Mouse (Mus musculus) neural tube, embryonic 13.5 days (tissue): ENCODE measurements around the gene Rnf141. TPM values are rescaled to one million over a fixed set of nuclear protein-coding genes. Genes with fewer than 3 reads are reported as not detected.

Source experiments
- ATAC-seq: fragments of 200-750 bp; cut with Nextera tagmentation; 2 replicates; pipeline ENCODE4 v1.8.0; 2017; ENCODE audit warnings: low read depth, mild to moderate bottlenecking, moderate TSS enrichment, moderate library complexity
- H3K27ac ChIP-seq: fragments of 300-500 bp; sonication (generic); replicated peaks from 2 replicates; pipeline ENCODE4 v1.5.1; 2015; ENCODE audit warnings: moderate library complexity, mild to moderate bottlenecking, inconsistent platforms
- H3K27me3 ChIP-seq: fragments of 300-500 bp; sonication (generic); 2 replicates; pipeline ENCODE4 v1.6.1; 2015; ENCODE audit warnings: mild to moderate bottlenecking, inconsistent platforms
- H3K36me3 ChIP-seq: fragments of 300-500 bp; sonication (generic); 2 replicates; pipeline ENCODE4 v1.6.1; 2015; ENCODE audit warnings: mild to moderate bottlenecking, inconsistent platforms
- H3K4me1 ChIP-seq: fragments of 300-500 bp; sonication (generic); replicated peaks from 2 replicates; pipeline ENCODE4 v1.6.1; 2015; ENCODE audit warnings: inconsistent platforms
- H3K4me2 ChIP-seq: fragments of 300-500 bp; sonication (generic); 2 replicates; pipeline ENCODE4 v1.6.1; 2015; ENCODE audit warnings: inconsistent platforms, mild to moderate bottlenecking, moderate library complexity
- H3K4me3 ChIP-seq: fragments of 300-500 bp; sonication (generic); 2 replicates; pipeline ENCODE4 v1.5.1; 2015; ENCODE audit warnings: mild to moderate bottlenecking, inconsistent platforms
- H3K9ac ChIP-seq: fragments of 300-500 bp; sonication (generic); 2 replicates; pipeline ENCODE4 v1.6.1; 2015; ENCODE audit warnings: moderate library complexity, mild to moderate bottlenecking, inconsistent platforms
- H3K9me3 ChIP-seq: fragments of 300-500 bp; sonication (generic); 2 replicates; pipeline ENCODE4 v1.6.1; 2016; ENCODE audit warnings: inconsistent platforms
- WGBS: fragments of 180-500 bp; shearing (Covaris S2); methylation state at CpG from one replicate; pipeline ENCODE4 v1.1.7; 2015; 5-methylcytosine and 5-hydroxymethylcytosine counted together
- polyA plus RNA-seq: library from polyadenylated mRNA; unstranded; fragments of >200 nt; fragmentation: Nextera tagmentation; extraction: Ambion mirVana; gene quantifications from 2 replicates; pipeline ENCODE4 v1.2.1, GENCODE M21; 2015

Rnf141 gene
- polyA plus RNA-seq, result 30.0 and 32.2 TPM in 2 replicates

- H3K36me3 ChIP-seq, result no peaks in the 10 kb centered on the region
- H3K9ac ChIP-seq, result peak within 1 kb of the TSS; percentile 89
- H3K4me1 ChIP-seq, result peaks cover 6% of the 10 kb centered on the region
- peak within 1 kb of the TSS; percentile 71 for H3K4me2 ChIP-seq
- H3K27me3 ChIP-seq, result no peaks in the 10 kb centered on the region
- peak; percentile 96 for ATAC-seq
- H3K27ac ChIP-seq, result peak within 1 kb of the TSS; percentile 83
- under 1% methylated on average over 42 of the region's 42 CpGs for WGBS
- H3K9me3 ChIP-seq, result no peaks in the 10 kb centered on the region
- peak within 1 kb of the TSS; percentile 61 for H3K4me3 ChIP-seq
These were observed at the start of gene Rnf141 for GRCm38 (mm10) chr7:110843916-110844874. TSS of gene Rnf141 (minus strand) at chr7:110844457.

GRCm38 (mm10) chr7:110891501-110891986, 47.3 kb upstream of the Rnf141 start:
- no peak overlapping the region for H3K4me2 ChIP-seq
- H3K4me3 ChIP-seq, result no peak overlapping the region
- WGBS, result 81% methylated on average over 9 of the region's 9 CpGs
- no peak for ATAC-seq
- H3K27me3 ChIP-seq, result no peaks in the 10 kb centered on the region
- H3K9ac ChIP-seq, result no peak overlapping the region
- no peak overlapping the region for H3K27ac ChIP-seq
- no peaks in the 10 kb centered on the region for H3K9me3 ChIP-seq
- no peaks in the 10 kb centered on the region for H3K4me1 ChIP-seq
- no peaks in the 10 kb centered on the region for H3K36me3 ChIP-seq

- no peak overlapping the region for H3K9ac ChIP-seq
- no peaks in the 10 kb centered on the region for H3K27me3 ChIP-seq
- H3K27ac ChIP-seq, result no peak overlapping the region
- H3K4me3 ChIP-seq, result no peak overlapping the region
- 84% methylated on average over 2 of the region's 2 CpGs for WGBS
- no peak for ATAC-seq
- no peaks in the 10 kb centered on the region for H3K9me3 ChIP-seq
- H3K4me2 ChIP-seq, result no peak overlapping the region
- no peaks in the 10 kb centered on the region; the same call in 1 of the 2 replicates for H3K4me1 ChIP-seq
- no peaks in the 10 kb centered on the region for H3K36me3 ChIP-seq
These were observed 37.6 kb upstream of the Rnf141 start for GRCm38 (mm10) chr7:110881746-110882333.

DNA sequence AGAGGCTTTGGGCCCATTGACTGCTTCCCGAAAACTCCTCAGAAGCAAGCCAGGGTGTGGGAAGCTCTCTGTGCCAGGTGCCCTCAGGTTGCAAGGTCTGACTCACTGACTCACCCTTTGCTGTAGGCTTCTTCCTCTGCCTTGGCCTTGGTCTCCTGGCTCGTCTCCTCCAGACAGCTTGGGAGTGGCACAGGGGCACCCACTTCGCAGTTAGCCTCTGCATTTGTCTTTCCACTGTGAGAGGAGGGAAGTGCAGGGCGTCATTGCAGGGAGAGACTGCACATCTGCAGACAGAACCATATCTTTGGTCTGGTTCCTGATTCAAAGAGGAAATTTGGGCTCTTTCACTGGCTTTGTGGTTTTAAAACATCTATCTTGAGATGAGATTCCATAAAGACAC, 33.8 kb upstream of the Rnf141 start:
- Histone ChIP-seq H3K9me3 (no peaks in the 10 kb centered on the region), H3K4me3 (no peak overlapping the region), H3K27ac (no peak overlapping the region), H3K9ac (no peak overlapping the region), H3K36me3 (no peaks in the 10 kb centered on the region), H3K4me1 (no peaks in the 10 kb centered on the region; the same call in 1 of the 2 replicates), H3K27me3 (no peaks in the 10 kb centered on the region), H3K4me2 (no peak overlapping the region)
- 89% methylated on average over 4 of the region's 4 CpGs for WGBS
- ATAC-seq, result no peak

GRCm38 (mm10) chr7:110876965-110877364, 32.7 kb upstream of the Rnf141 start:
- no peaks in the 10 kb centered on the region for H3K36me3 ChIP-seq
- H3K9ac ChIP-seq, result no peak overlapping the region
- no peak for ATAC-seq
- H3K4me1 ChIP-seq, result no peaks in the 10 kb centered on the region; the same call in 1 of the 2 replicates
- H3K9me3 ChIP-seq, result no peaks in the 10 kb centered on the region
- no peaks in the 10 kb centered on the region for H3K27me3 ChIP-seq
- WGBS, result 87% methylated on average over 4 of the region's 4 CpGs
- H3K4me2 ChIP-seq, result no peak overlapping the region
- no peak overlapping the region for H3K4me3 ChIP-seq
- H3K27ac ChIP-seq, result no peak overlapping the region

- Histone ChIP-seq H3K4me2 (no peak overlapping the region), H3K36me3 (no peaks in the 10 kb centered on the region), H3K9me3 (0 out of 2 replicates have a peak, but pooled peaks cover 6% of the 10 kb centered on the region), H3K9ac (no peak overlapping the region), H3K27me3 (no peaks in the 10 kb centered on the region), H3K27ac (no peak overlapping the region), H3K4me3 (no peak overlapping the region), H3K4me1 (peaks cover 7% of the 10 kb centered on the region)
- 71% methylated on average over 5 of the region's 5 CpGs for WGBS
- ATAC-seq, result no peak
These were observed 24.6 kb upstream of the Rnf141 start for GRCm38 (mm10) chr7:110868807-110869206.

DNA sequence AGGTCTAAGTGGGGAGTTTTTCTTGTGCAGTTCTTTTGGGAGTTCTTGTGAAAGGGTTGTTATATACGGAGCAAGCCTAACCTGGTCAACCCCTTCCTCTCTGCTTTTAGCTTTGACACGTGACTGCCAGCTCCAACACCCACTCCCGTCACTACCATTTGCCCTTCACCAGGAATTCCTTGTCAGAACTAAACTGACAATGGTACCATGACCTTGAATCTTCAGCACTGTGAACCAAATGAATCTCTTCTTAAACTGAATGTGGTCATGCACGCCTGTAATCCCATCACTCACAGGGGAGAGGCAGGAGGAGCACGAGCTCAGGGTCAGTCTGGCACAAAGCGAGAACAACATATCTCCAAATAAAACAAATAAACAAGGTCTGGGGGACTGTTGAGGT, 22.9 kb upstream of the Rnf141 start:
- H3K27me3 ChIP-seq, result no peaks in the 10 kb centered on the region
- WGBS, result 93% methylated on average over 6 of the region's 6 CpGs
- no peak overlapping the region for H3K4me3 ChIP-seq
- H3K36me3 ChIP-seq, result no peaks in the 10 kb centered on the region
- no peak overlapping the region for H3K27ac ChIP-seq
- H3K9ac ChIP-seq, result no peak overlapping the region
- ATAC-seq, result no peak
- peaks cover 13% of the 10 kb centered on the region for H3K4me1 ChIP-seq
- no peak overlapping the region for H3K4me2 ChIP-seq
- 0 out of 2 replicates have a peak, but pooled peaks cover 6% of the 10 kb centered on the region for H3K9me3 ChIP-seq

DNA sequence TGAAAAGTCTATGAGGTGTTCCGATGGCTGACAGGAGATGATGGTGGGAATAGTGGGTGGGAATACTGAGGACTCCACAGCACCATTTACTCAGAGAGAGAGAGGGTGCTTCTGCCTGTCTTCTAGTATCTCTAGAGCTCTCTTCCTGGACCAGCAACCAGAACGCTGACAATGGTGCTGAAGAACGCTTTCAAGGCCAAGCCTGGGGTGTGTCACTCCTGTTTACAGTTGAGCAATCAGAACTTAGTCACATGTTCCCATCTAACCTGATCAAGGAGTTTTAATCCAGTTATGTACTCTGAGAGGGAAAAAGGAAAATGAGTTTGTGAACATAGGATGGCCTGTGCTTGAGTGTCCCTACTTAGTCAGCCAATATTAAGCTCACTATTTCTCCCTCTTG, 21.8 kb upstream of the Rnf141 start:
- ATAC-seq, result no peak
- WGBS, result 97% methylated on average over 3 of the region's 3 CpGs
- no peak overlapping the region for H3K4me2 ChIP-seq
- no peak overlapping the region for H3K4me3 ChIP-seq
- H3K36me3 ChIP-seq, result no peaks in the 10 kb centered on the region
- no peak overlapping the region for H3K27ac ChIP-seq
- 0 out of 2 replicates have a peak, but pooled peaks cover 6% of the 10 kb centered on the region for H3K9me3 ChIP-seq
- peaks cover 13% of the 10 kb centered on the region for H3K4me1 ChIP-seq
- no peak overlapping the region for H3K9ac ChIP-seq
- no peaks in the 10 kb centered on the region for H3K27me3 ChIP-seq

DNA sequence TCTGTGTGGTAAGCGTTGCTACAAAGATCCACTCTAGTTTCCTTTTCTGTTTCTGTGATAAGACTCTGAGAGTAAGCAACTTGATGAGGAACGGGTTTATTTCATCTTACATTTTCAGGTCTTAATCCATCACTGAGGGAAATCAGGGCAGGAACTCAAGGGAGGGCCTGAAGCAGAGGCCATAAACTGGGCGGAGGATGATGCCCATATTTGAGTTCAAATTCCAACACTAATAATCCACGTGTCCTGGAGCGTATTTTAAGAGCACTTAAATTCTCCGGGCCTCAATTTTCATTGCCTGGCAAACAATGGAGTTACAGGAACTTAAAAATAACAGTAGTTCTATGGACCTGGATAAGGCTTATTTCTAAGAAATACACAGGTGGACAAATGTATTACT, 21.3 kb upstream of the Rnf141 start:
- ATAC-seq, result no peak
- 84% methylated on average over 6 of the region's 6 CpGs for WGBS

DNA sequence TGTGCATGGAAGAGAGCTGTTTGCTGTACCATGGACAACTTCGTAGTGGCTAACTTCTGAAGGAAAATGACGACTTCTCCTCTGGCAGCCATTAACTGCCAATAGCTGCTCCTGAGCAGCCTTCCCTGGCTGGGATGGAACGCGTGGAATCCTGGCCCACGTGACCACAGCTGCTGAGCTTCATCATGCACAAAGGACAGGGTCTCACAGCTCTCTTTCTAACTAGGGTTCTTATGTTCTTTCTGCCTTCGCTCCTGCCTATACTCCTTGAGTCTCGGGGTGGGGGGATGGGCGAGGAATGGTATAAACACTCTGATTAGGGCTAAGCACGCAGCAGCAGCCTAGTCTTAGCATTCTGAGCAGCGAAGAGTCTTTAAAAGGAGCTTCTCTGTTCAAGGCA, 20.8 kb upstream of the Rnf141 start:
- no peaks in the 10 kb centered on the region for H3K27me3 ChIP-seq
- no peaks in the 10 kb centered on the region for H3K36me3 ChIP-seq
- H3K4me1 ChIP-seq, result peaks cover 13% of the 10 kb centered on the region
- H3K9ac ChIP-seq, result no peak overlapping the region
- no peak overlapping the region for H3K4me2 ChIP-seq
- ATAC-seq, result 0 out of 2 replicates have a peak, but pooled peaks have one; percentile 36
- no peak overlapping the region for H3K27ac ChIP-seq
- H3K4me3 ChIP-seq, result no peak overlapping the region
- 0 out of 2 replicates have a peak, but pooled peaks cover 6% of the 10 kb centered on the region for H3K9me3 ChIP-seq
- 51% methylated on average over 10 of the region's 10 CpGs for WGBS

More for the DNA sequence above, 21.3 kb upstream of the Rnf141 start:
- Histone ChIP-seq H3K27me3 (no peaks in the 10 kb centered on the region), H3K9ac (no peak overlapping the region), H3K4me2 (no peak overlapping the region), H3K27ac (no peak overlapping the region), H3K4me1 (peaks cover 13% of the 10 kb centered on the region), H3K4me3 (no peak overlapping the region), H3K9me3 (0 out of 2 replicates have a peak, but pooled peaks cover 6% of the 10 kb centered on the region), H3K36me3 (no peaks in the 10 kb centered on the region)

DNA sequence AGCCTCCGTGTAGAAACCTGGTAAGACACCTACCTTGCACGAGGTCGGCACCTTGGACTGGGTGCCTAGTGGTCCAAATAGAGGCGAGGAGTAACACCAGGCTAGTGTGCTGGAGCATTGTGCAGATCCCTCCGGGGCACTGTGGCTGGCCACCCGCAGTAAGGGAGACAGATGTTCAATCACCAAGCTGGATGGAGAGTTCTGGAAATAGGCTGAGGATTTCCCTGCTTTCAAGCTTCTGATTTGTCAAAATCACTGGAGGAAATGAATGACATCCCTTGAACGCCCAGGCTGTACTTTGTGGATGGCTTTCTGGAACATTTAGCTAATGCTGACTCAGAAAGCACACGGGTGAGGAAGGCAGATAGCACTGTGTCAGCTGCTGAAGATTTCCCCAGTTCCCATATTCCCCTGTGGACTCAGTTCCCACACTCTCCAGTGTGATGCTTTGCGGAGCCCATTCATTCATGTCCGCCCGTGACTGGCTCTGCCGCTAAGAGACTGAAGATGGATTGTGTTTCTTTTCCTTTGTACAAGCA, 18.6 kb upstream of the Rnf141 start, which contains the start of gene Lyve1:
Lyve1 (minus strand) TSS at position 489 of the 539 bp plus-strand sequence.
- no peak for ATAC-seq
- Histone ChIP-seq H3K9me3 (0 out of 2 replicates have a peak, but pooled peaks cover 6% of the 10 kb centered on the region), H3K4me2 (no peak within 1 kb of the TSS), H3K27me3 (no peaks in the 10 kb centered on the region), H3K27ac (no peak within 1 kb of the TSS), H3K4me3 (no peak within 1 kb of the TSS), H3K4me1 (peaks cover 13% of the 10 kb centered on the region), H3K9ac (no peak within 1 kb of the TSS), H3K36me3 (no peaks in the 10 kb centered on the region)
- WGBS, result 59% methylated on average over 12 of the region's 12 CpGs

DNA sequence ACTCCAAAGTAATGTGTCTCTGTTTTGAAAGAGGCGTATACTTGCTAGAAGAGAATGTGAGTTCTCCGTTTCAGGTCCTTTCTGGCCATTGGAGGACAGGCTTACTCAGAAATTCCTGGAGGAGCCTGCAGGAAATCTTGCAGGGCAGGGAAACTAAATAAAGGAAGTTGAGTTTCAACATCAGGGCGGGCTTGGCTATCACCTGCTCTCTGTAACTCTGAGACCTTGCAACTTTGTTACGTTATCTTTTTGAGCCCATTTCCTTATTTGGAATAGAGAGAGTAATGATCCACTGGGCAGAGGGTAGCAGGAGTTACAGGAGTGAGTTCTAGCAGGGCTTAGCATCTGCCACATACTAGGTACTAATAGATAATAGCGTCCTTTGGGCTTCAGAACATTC, 15.9 kb upstream of the Rnf141 start:
- H3K4me2 ChIP-seq, result no peak overlapping the region
- no peaks in the 10 kb centered on the region for H3K9me3 ChIP-seq
- H3K27ac ChIP-seq, result no peak overlapping the region
- no peaks in the 10 kb centered on the region for H3K36me3 ChIP-seq
- H3K4me3 ChIP-seq, result no peak overlapping the region
- H3K9ac ChIP-seq, result no peak overlapping the region
- ATAC-seq, result no peak
- no peaks in the 10 kb centered on the region for H3K27me3 ChIP-seq
- H3K4me1 ChIP-seq, result peaks cover 12% of the 10 kb centered on the region
- 77% methylated on average over 5 of the region's 5 CpGs for WGBS
